Mouse (Mus musculus) myocyte (in vitro differentiated cells): ENCODE measurements at regions not wholly inside any gene's neighbourhood (a gene's known extent, or its start where the extent isn't known, plus 50 kb on each side); places are given as distances from the start of the nearest gene placed in this dataset.

Experiments used
- MYOG ChIP-seq, 3 experiments: IDR thresholded peaks; one replicate each; pipeline ENCODE4 v1.6.1; 2011; ENCODE audit warnings: control low read depth in 2 of 3, low read depth in 2 of 3, mild to moderate bottlenecking in 2 of 3; ENCODE audit not compliant: insufficient read length in 2 of 3, control insufficient read depth in 1 of 3, insufficient read depth in 1 of 3
- POLR2A ChIP-seq: IDR thresholded peaks from one replicate; pipeline ENCODE4 v1.6.1; 2011; ENCODE audit warnings: low read depth, mild to moderate bottlenecking, control low read depth, moderate library complexity; ENCODE audit not compliant: insufficient read length
- TCF12 ChIP-seq: IDR thresholded peaks from one replicate; pipeline ENCODE4 v1.6.1; 2011; ENCODE audit warnings: mild to moderate bottlenecking, control low read depth; ENCODE audit not compliant: poor library complexity, insufficient read depth, severe bottlenecking
- USF1 ChIP-seq: IDR thresholded peaks from one replicate; pipeline ENCODE4 v1.6.1; 2011; ENCODE audit warnings: low read depth, mild to moderate bottlenecking, control low read depth, moderate library complexity

- TF ChIP-seq USF1: no peak
- TF ChIP-seq POLR2A: no peak
- TF ChIP-seq TCF12: no peak
- TF ChIP-seq MYOG (IDR thresholded peaks at IDR 0.05; ENCODE audit: control insufficient read depth in 1 of 3, insufficient read depth in 1 of 3, insufficient read length in 2 of 3, low read depth in 2 of 3): no peak
Measured at GRCm38 (mm10) chr11:6900769-6901481, 63.5 kb upstream of the Gm11983 start.
